Mouse (Mus musculus): ENCODE measurements around the gene Tmem177. TPM values are rescaled to one million over a fixed set of nuclear protein-coding genes. Genes with fewer than 3 reads are reported as not detected.

Tmem177 gene
- total RNA-seq (2023) = 1 to 10 TPM; 1.0 to 1.1 TPM

DNA sequence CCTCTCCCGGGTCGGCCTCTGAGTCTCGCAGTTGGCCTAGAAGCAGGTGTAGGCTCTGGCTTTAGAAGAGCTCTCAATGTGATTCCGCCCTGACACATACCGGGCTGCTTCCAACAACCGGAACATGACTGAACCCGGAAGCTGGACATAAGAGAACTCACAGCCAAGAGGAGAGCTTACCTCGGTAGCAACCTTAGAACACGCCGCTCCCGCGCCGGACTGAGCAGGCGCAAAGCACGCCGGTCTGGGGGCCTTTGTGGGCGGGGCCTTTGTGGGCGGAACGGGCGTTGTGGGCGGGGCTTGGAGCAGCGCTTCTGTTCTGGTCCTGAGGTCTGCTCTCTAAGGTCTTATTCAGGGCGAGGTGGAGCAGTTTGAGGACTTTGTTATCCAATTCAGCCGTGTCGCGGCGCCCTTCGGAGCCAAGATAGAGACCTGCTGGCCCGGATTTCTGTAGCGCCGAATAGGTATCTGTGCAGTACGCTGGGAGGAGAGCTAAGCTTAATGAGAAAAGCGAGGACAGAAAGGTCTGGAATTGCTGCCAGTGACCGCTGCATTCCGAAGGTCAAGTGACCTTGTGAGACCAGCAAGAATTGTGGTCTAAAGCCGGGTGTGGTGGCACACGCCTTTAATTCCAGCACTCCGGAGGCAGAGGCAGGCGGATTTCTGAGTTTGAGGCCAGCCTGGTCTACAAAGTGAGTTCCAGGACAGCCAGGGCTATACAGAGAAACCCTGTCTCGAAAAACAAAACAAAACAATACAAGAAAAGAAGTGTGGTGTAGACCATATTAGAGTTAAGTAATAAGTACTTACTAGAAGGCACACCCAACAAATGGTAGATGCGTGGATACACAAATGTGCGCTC lies at the start of gene Tmem177:
Gene Tmem177 (minus strand): TSS at position 256 of the 862 bp plus-strand sequence.

Other genes starting within 250 kb of the Tmem177 start
- gene Ptpn4, start 75.6 kb downstream of the Tmem177 start, total RNA-seq (2023) = 10 to 100 TPM in 1 of 2 experiments, 1 to 10 TPM in 1; 8.1 to 10.7 TPM
- not detected for gene Cfap221, start 84.0 kb upstream of the Tmem177 start, total RNA-seq (2023)
- gene Sctr, start 93.7 kb upstream of the Tmem177 start, total RNA-seq (2023) = not detected
- 1 to 10 TPM; 9.7 to 9.8 TPM for gene Tmem37, start 160.9 kb upstream of the Tmem177 start, total RNA-seq (2023)
- gene Dbi, start 207.9 kb upstream of the Tmem177 start, total RNA-seq (2023) = 100 to 1,000 TPM; 119 to 136 TPM
- 10 to 100 TPM in 1 of 2 experiments, 1 to 10 TPM in 1; 9.7 to 12.7 TPM for gene 3110009E18Rik, start 208.0 kb upstream of the Tmem177 start, total RNA-seq (2023)